Mouse (Mus musculus) CH12.LX (cell line): ENCODE data around the gene Atp5d.

Source experiments
- CTCF ChIP-seq, 2 experiments: IDR thresholded peaks in 1 of 2; conservative IDR thresholded peaks in 1 of 2; 2 replicates each; pipeline ENCODE4 v1.5.1; 2011 to 2012; ENCODE audit warnings: low read depth in 2 of 2, low read length in 2 of 2, improper control_type of control experiment in 1 of 2, inconsistent platforms in 1 of 2, mild to moderate bottlenecking in 1 of 2, moderate library complexity in 1 of 2
- EP300 ChIP-seq: IDR thresholded peaks from 2 replicates; pipeline ENCODE4 v1.6.1; 2011; ENCODE audit warnings: low read length, improper control_type of control experiment
- GABPA ChIP-seq: IDR thresholded peaks from 2 replicates; pipeline ENCODE4 v1.6.1; 2012; ENCODE audit warnings: low read depth, low read length, improper control_type of control experiment, inconsistent platforms; ENCODE audit not compliant: insufficient replicate concordance
- HCFC1 ChIP-seq: IDR thresholded peaks from 2 replicates; pipeline ENCODE4 v1.6.1; 2012; ENCODE audit warnings: low read depth, mild to moderate bottlenecking, inconsistent platforms, low read length, improper control_type of control experiment
- JUND ChIP-seq: conservative IDR thresholded peaks from 2 replicates; pipeline ENCODE4 v1.6.1; 2011; ENCODE audit warnings: low read depth, low read length, improper control_type of control experiment
- MAZ ChIP-seq: IDR thresholded peaks from 2 replicates; pipeline ENCODE4 v1.6.1; 2012; ENCODE audit warnings: low read depth, mild to moderate bottlenecking, inconsistent platforms, low read length, improper control_type of control experiment, moderate library complexity
- NRF1 ChIP-seq: IDR thresholded peaks from 2 replicates; pipeline ENCODE4 v1.6.1; 2014; ENCODE audit warnings: low read depth, mild to moderate bottlenecking, inconsistent platforms, low read length, improper control_type of control experiment, moderate library complexity
- POLR2A ChIP-seq: IDR thresholded peaks from 2 replicates; pipeline ENCODE4 v1.6.1; 2011; ENCODE audit warnings: low read depth, mild to moderate bottlenecking, improper control_type of control experiment, low read length
- SIN3A ChIP-seq: IDR thresholded peaks from 2 replicates; pipeline ENCODE4 v1.6.1; 2012; ENCODE audit warnings: low read length, improper control_type of control experiment, inconsistent platforms
- SMC3 ChIP-seq: IDR thresholded peaks from 2 replicates; pipeline ENCODE4 v1.6.1; 2011; ENCODE audit warnings: low read depth, low read length, improper control_type of control experiment

- no peak for TF ChIP-seq CTCF (conservative IDR thresholded peaks at IDR 0.05 in 1 of 2, IDR thresholded peaks at IDR 0.05 in 1 of 2; ENCODE audit: low read depth in 2 of 2, low read length in 2 of 2)
- TF ChIP-seq EP300: no peak
- TF ChIP-seq JUND: no peak
- TF ChIP-seq POLR2A: no peak
- TF ChIP-seq SIN3A: no peak
- no peak for TF ChIP-seq HCFC1
- TF ChIP-seq GABPA: no peak
- no peak for TF ChIP-seq MAZ
- no peak for TF ChIP-seq NRF1
- no peak for TF ChIP-seq SMC3
Observed at GRCm38 (mm10) chr10:80169651-80170050, 31.2 kb downstream of the Atp5d start.
